Mouse (Mus musculus) frontal cortex, adult 2 months (tissue): Measurements from ENCODE around the gene Pgpep1l. TPM values are rescaled to one million over a fixed set of nuclear protein-coding genes. Genes with fewer than 3 reads are reported as not detected.

Experiments
- DNase-seq, 2 experiments: peaks; one replicate each; pipeline ENCODE4 v3.0.0; 2022; ENCODE audit warnings: low spot score in 1 of 2; ENCODE audit errors: extremely low spot score in 1 of 2
- polyA plus RNA-seq: library from polyadenylated mRNA; depleted of rRNA; stranded (reverse); fragments of >200 nt; gene quantifications from 2 replicates; pipeline ENCODE4 v1.2.3, GENCODE M21; 2012; rRNA removed

Gene Pgpep1l
- polyA plus RNA-seq, 1 experiment: 0.80 TPM

DNA sequence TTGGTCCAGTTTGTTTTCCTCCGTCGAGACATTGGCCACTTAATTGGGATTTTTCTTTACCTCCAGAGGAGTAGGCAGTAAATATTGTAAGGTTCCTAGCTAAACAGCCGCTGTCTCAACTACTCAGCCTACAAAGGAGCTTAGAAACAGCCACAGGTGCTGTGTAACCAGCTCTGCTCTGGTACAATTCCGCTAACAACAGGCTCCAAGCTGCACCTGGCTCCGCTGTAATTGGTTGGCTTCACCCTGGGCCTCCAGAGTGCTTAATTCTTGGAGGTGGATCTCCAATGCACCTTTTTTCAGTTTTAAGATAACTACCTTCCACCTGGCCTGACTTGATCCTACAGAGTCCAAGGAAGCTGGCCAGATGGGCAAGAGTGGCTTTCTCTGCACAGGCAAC lies 40.0 kb downstream of the Pgpep1l start:
- no peak for DNase-seq

DNA sequence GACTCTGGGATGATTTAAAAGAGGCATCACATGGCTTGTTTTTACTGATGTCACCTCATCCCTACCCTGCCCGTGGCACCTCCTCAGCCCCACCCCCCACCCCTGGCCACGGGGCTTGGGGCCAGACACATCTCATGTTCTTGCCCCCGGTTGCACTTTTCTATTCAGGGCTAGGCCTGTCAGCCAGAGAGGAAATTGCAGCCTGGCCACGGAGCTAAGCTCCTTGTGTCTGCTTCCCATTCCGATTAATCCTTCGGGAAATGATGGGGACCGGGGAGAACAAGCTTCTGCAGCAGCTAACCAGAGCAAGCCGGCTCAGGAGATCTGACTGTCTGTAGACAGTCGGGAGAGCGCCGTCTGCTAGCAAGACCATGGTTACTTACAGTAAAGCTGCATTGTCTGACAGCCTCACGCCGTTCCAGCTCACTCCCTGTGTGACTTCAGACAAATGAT lies 40.7 kb downstream of the Pgpep1l start:
- DNase-seq: no peak

DNA sequence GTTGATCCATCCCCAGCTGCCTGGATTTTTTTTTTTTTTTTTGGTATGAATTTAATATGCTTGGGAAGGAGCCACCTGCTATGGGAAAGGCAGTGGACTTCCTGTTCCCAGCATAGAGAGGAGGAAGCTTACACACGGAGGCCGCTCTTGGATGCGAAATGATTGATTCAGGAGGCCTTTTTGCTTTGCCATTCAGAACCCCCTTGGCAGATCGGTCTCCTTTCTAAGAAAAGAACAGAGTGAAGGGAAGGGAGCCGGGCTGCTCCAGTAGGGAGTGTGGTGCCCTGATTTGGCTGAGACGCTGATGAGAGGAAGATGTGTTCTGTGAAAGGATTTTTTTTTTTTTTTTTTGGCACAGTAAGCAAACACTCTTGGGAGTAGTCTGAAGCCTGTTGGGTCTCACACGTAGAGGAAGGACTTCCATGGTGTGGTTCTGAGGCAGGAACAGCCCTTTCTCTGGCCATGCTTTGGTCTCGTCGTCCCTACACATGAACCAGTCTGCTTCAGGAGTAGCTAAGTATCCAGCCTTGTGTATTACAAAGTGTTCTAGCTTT lies 42.3 kb downstream of the Pgpep1l start:
- DNase-seq: peak in 1 of 2 experiments; percentile 54

DNA sequence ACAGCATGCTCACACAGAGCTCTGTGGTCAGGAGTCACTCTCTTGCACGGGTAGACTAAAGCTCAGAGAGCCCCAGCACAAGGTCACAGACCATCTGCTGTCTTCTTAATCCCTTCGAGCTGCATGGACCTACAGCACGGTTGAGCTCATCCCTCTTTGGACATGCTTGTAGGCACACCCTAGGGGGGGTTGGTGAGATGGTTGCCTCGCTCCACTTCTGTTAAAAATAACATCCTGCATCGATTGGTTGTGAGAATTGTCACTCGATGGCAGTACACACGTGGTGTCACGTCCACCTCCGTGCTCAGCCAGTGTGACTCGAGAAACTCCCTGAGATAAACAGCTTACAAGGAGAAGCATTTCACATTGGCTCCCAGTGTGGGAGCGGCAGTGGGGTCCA lies 45.2 kb downstream of the Pgpep1l start:
- DNase-seq: no peak

DNA sequence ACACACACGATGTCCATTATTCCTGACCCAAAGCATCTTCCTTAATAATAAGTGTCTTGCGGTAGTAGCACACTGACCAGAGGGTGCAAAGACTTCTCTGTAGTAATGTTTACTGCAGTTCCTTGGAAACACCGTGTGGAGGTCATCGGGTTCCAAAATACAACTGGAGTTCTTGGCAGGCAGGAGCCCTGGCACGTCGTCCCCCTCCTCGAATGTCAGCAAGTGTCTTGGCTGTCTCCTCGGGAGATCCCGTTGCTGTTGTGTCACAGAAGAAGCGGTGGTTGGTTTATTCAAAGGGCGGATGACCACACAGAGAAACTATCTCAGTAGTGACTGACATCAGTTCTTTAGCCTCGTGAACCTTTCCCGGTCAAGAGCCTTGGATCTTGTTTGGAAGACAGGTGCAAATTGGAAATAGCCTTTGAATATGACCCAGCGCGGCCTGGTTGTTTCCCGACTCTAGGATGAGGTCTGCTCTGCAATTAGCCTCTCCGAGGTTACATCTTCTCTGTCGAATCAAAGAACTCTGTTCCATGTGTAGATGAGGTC lies 48.4 kb downstream of the Pgpep1l start:
- DNase-seq: no peak

DNA sequence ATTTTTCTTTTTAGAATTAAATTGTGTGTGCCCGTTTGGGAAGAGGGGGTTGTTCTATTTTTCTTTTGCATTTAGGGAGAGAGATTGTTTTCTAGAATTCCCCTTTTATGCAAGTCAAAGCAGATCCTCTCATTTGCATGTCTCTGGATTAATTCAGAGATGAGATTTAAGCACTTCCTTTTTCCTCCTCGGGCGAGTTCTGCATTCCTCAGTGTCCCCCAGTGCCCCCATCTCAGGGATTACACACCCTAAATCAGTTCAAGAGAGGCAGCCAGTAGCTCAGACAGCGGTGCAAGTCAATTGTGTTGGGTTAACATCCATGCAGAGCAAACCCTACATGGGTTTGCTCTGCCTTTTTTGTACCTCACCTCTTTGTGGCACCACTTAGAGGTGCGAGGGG lies 50.2 kb downstream of the Pgpep1l start:
- DNase-seq: no peak

DNA sequence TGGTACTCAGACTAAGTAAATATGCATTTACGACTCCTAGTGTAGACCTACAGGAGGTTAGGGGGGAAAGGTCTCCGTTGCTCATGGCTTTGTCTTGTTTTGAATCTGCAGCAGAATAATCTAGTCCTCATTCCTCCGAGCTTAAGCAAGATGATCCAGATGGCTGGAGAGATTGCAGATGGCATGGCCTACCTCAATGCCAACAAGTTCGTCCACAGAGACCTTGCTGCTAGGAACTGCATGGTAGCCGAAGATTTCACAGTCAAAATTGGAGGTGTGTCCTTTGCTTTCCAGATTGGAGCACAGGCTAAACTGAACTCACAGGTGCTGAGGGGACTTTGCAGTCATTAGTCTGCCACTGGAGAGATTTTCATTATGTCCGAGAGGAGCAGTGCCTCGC lies 52.1 kb downstream of the Pgpep1l start:
- no peak for DNase-seq

DNA sequence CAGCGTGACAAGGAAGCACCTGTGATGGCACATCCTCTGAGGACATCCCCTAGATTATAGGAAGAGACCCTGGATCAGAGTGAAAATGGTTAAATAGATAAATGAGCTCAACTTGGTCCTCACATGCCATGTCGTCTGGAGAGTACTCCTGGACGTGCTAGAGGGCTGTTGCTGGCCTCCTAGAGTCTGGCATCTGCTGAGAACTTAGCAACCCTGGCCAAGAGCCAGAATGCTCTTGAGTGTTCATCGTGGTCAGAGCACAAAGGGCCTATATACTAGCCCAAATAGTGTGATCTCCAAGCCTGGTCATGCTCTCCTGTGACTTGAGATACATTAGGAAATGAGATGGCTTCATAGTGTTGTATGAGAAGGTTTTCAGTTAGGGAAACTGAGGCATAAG lies 53.6 kb downstream of the Pgpep1l start:
- DNase-seq: no peak

DNA sequence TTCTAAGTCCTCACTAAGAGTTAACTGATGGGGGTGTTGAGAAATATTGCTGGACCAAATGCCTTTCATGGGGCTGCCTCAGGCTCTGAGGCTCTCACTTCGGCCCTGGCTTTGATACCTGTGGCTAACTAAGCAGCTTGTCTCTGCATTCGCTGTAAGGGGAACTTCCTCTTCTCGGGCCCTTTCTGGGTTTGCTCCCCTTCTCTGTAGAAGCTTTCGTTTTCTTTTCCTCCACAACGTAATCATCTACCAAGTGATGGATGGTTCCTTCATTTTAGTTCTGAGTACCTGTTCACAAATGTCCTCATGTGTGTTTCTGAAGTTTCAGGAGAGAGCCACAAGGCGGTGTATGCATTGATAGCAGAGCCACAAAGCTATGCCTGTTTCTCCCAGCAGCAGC lies 55.0 kb downstream of the Pgpep1l start:
- no peak for DNase-seq

DNA sequence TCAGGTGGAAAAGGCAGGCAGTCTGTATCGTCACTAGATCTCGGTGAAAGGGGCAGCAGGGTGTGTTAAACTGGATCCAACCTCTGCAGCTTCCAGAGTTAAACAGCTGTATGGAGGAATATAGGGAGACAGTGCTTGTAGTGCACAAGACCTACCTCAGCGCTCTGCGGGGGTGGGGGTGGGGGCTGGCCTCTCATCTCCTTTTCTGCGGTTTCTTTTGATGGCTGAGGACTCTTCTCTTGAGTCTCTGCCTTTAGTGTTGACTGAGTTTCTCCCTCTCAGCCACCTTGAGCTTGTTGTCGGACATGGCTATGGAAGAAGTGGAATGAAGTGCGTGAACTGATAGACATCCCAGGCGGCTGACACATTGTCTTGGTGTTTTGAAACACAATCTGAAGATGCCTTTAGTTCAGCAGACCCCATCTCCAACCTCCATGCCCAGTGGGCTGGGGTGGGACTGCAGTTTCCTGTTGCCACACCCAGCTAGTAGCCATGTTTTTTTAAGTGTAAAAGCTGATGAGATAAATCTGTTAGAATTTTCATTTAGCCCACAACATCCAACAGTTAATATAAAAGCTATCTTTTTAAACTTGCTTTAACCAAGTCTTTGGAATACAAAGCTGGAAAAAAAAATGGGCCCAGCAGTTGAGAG lies 58.1 kb downstream of the Pgpep1l start:
- no peak for DNase-seq

DNA sequence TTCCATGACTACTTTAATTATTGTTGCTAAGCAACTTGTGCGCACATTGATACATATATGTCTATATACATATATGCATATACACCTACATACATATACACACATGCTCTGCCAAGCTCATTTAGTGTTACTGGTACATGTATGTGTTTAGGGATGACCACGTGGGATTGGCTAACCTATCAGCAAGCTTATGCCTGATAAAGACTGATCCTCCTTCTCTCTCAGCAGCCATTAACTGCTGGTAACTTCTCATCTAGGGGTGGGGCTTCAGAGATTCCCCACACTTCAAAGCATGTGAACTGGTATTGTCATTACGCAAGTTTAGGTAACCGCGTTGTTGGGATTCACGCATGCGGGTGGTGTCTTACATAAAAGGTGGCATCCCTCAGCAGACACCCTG lies 64.4 kb downstream of the Pgpep1l start:
- no peak for DNase-seq

DNA sequence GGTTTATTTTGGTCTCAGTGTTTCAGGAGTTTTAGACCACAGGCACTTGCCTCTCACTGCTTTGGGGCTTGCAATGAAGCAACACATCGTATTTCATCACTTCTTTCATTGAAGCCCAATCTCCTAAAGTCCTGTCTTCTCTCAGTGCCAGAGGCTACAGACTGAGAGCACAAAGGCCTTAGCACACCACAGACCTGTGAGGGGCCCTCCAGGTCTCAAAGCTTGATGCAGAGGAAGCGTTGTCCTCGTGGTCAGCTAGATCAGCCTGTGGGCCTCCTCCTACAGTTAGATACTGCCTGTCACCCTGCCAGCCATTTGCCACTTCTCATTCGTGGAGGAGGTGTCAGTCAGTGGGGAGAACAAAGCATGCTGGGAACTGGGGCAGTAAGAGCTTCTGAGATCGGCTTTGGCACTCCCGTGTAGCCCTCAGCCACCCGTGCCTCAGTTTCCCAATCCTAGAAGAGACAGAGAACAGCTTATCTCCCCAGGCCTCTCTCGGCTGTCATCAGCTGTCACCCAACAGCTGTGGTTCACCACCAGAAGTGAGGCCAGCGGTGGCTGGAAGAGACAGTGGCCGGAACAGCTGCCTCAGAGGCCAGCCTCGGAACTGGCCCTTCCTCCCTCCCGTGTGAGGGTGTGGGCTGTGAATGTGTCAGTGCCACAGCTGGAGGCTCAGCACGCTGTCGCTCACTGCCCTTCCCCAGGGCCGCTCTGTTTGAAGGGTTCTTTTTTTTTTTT lies 69.9 kb downstream of the Pgpep1l start:
- no peak for DNase-seq

DNA sequence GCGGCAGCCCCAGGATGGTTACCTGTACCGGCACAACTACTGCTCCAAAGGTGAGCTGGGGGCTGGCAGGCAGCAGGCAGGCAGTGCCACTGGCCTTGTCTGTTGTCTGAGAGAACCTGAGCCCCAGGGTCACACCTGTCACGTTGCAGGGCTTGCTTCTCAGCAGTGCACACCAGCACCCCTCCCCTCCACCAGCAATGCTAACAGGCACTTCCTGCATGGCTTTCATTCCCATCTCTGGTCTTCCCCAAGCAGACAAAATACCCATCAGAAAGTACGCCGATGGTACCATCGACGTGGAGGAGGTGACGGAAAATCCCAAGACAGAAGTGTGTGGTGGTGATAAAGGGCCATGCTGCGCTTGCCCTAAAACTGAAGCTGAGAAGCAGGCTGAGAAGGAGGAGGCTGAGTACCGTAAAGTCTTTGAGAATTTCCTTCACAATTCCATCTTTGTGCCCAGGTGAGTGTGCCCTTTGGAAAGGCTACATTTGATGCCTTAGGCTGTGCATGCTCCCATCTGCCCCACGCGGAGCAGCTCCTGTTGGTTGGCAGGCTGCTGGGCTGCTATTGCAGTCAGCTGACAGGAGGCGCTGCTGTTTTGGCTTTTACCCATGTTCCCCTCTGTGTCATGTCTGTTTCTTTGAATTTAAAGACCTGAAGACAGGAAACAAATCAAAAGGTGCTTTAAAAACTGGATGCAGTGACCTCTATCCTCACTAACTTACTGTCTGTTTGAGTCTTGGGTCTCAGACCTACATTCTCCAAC lies 74.2 kb downstream of the Pgpep1l start:
- DNase-seq: no peak

DNA sequence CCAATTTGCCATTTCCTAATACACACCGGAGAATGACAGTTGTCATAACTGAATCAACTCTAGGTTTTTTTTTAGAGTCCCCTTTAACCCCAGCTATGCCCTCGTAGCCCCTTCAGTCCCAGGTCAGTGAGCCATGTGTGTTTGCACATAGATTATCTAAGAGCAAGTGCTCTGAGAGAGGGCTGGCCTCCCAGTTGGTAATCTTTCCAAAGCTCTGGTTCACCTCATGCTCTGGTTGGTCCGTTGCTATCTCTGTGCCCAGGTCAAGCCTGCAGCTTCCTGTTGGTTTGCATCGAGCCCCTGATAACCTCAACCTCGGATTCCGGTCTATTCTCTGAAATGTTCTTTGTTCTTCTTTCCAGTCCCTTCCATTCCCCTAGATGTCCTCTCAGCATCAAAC lies 74.8 kb downstream of the Pgpep1l start:
- no peak for DNase-seq

Other genes starting within 250 kb of the Pgpep1l start
- 0.38 and 1.0 TPM in 2 replicates for gene Fam169b, start 9.6 kb upstream of the Pgpep1l start, polyA plus RNA-seq